Mouse (Mus musculus): ENCODE data around the gene Zfp52.

- no peak for TF ChIP-seq CTCF (IDR thresholded peaks at IDR 0.05; ENCODE audit: borderline replicate concordance, control insufficient read depth, extremely low read depth, insufficient read depth, low read length, poor library complexity)
- no peak for TF ChIP-seq POLR2A (IDR thresholded peaks at IDR 0.05; ENCODE audit: control insufficient read depth, extremely low read depth, insufficient read depth, low read length, poor library complexity)
Measured at GRCm38 (mm10) chr17:21536676-21537075, 1.3 kb downstream of the Zfp52 start.
